Mouse (Mus musculus) C2C12 (cell line): ENCODE data around the gene Fam71b. TPM values are rescaled to one million over a fixed set of nuclear protein-coding genes. Genes with fewer than 3 reads are reported as not detected.

ENCODE experiments used
- H3K27me3 ChIP-seq: one replicate; pipeline ENCODE4 v1.6.1; 2011; ENCODE audit not compliant: control insufficient read depth, insufficient read depth, insufficient read length
- H3K36me3 ChIP-seq: one replicate; pipeline ENCODE4 v1.6.1; 2011; ENCODE audit not compliant: control insufficient read depth, insufficient read depth
- H3K4me3 ChIP-seq: one replicate; pipeline ENCODE4 v1.5.1; 2011; ENCODE audit warnings: mild to moderate bottlenecking, control low read depth; ENCODE audit not compliant: poor library complexity, insufficient read depth, severe bottlenecking
- H3K79me2 ChIP-seq: one replicate; pipeline ENCODE4 v1.6.1; 2011; ENCODE audit not compliant: control insufficient read depth, insufficient read depth
- H3K79me3 ChIP-seq: one replicate; pipeline ENCODE4 v1.6.1; 2011; ENCODE audit warnings: low read depth, control low read depth
- H3ac ChIP-seq: one replicate; pipeline ENCODE3; 2011; ENCODE audit warnings: low read depth; ENCODE audit not compliant: control insufficient read depth, insufficient read length
- CEBPB ChIP-seq: IDR thresholded peaks from one replicate; pipeline ENCODE4 v1.6.1; 2011; ENCODE audit warnings: low read depth, mild to moderate bottlenecking, control low read depth, moderate library complexity
- CTCF ChIP-seq: IDR thresholded peaks from one replicate; pipeline ENCODE4 v1.5.1; 2011; ENCODE audit not compliant: control insufficient read depth, insufficient read depth, insufficient read length
- FOSL1 ChIP-seq: IDR thresholded peaks from one replicate; pipeline ENCODE4 v1.8.0; 2011; ENCODE audit warnings: mild to moderate bottlenecking, low read length; ENCODE audit not compliant: poor library complexity, insufficient read depth, severe bottlenecking
- MAX ChIP-seq: IDR thresholded peaks from one replicate; pipeline ENCODE4 v1.6.1; 2011; ENCODE audit warnings: mild to moderate bottlenecking, control low read depth
- MYOD1 ChIP-seq: IDR thresholded peaks from one replicate; pipeline ENCODE4 v1.6.1; 2011; ENCODE audit warnings: low read depth; ENCODE audit not compliant: control insufficient read depth, insufficient read length
- MYOG ChIP-seq: IDR thresholded peaks from one replicate; pipeline ENCODE4 v1.6.1; 2011; ENCODE audit not compliant: control insufficient read depth, insufficient read length; ENCODE audit errors: extremely low read depth
- USF1 ChIP-seq: IDR thresholded peaks from one replicate; pipeline ENCODE4 v1.6.1; 2011; ENCODE audit warnings: low read depth, mild to moderate bottlenecking, control low read depth, moderate library complexity
- polyA plus RNA-seq: library from polyadenylated mRNA; unstranded; fragments of >200 nt; fragmentation: generic; extraction: Trizol; gene quantifications from one replicate; pipeline ENCODE4 v1.2.1, GENCODE M21; 2012; ENCODE audit warnings: missing spikeins

Gene Fam71b
- polyA plus RNA-seq, 1 experiment, result 0.20 TPM

DNA sequence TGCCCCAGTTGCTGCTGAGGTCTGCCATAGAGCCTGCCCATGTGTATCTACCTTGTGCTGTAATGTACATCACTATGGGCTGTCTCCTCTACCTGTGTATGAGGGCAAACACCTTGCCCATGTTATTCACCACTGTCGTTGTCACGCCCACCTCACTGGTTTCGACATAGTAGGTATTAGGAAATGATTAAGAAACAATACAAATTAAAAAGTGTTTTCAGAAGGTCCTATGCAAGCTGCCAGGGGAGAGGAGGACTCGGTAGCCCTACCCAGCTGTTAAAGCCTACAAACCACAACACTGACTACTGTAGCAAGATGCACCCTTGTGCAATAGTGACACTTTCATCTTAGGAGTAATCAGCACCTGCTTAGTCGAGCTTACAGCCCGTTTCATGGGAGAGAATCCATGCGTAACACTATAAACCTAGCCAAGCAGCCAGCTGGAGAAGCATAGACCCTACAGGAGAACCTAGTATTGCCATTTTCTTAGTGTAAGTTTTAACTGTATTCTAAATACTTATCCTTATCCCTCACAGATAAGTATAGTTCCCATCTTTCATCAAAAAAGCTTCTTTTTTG is 16.2 kb upstream of the Fam71b start:
- no peaks in the 10 kb centered on the region for H3K27me3 ChIP-seq
- TF ChIP-seq FOSL1 (no peak), MAX (no peak), MYOG (no peak), CEBPB (no peak), USF1 (no peak), CTCF (no peak), MYOD1 (no peak)
- H3K36me3 ChIP-seq, result no peaks in the 10 kb centered on the region
- H3K4me3 ChIP-seq, result no peak overlapping the region
- H3K79me2 ChIP-seq, result no peaks in the 10 kb centered on the region
- H3ac ChIP-seq, result no peak overlapping the region
- H3K79me3 ChIP-seq, result no peaks in the 10 kb centered on the region

DNA sequence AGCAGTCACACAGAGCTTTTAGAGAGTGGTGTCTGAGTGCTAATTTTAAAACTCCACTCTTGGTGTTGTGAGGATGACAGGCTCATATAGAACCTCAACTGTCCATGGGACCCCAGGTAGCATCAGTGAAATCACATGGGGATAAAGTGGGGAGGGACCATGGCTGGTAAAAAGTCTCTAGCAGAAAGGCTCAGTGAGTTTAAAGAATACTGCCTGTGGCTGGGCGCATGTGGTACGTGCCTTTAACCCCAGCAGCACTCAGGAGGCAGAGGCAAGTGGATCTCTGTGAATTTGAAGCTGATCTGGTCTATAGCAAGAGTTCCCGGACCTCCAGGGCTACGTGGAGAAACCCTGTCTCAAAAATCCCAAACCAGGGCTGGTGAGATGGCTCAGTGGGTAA is 13.9 kb upstream of the Fam71b start:
- Histone ChIP-seq H3K79me2 (no peaks in the 10 kb centered on the region), H3K27me3 (no peaks in the 10 kb centered on the region), H3ac (no peak overlapping the region), H3K79me3 (no peaks in the 10 kb centered on the region), H3K36me3 (no peaks in the 10 kb centered on the region), H3K4me3 (no peak overlapping the region)
- no peak for TF ChIP-seq MYOD1
- no peak for TF ChIP-seq FOSL1
- no peak for TF ChIP-seq MAX
- TF ChIP-seq CTCF, result no peak
- TF ChIP-seq MYOG, result no peak
- TF ChIP-seq USF1, result no peak
- TF ChIP-seq CEBPB, result no peak

DNA sequence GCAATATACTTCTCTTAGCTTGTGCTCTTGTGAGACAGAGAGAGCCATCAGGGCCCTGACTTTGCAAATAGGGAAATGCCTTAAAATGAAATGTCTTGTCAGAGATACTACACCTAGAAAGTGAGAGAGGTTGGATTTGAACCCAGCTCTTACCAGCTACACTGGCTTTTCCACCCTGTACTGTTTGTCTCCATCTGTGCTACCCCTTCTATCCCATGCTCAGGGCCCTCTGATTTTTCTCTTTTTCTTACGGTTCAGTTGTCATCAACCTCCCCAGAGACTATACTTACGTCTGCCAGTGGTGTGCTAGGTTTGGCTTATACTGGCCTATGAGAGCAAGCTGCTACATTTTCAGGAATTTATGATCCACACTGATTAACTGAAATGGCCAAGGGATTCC is 11.4 kb upstream of the Fam71b start:
- TF ChIP-seq MAX (no peak), MYOG (no peak), USF1 (no peak), CEBPB (no peak), CTCF (no peak), FOSL1 (no peak), MYOD1 (no peak)
- H3K4me3 ChIP-seq, result no peak overlapping the region

DNA sequence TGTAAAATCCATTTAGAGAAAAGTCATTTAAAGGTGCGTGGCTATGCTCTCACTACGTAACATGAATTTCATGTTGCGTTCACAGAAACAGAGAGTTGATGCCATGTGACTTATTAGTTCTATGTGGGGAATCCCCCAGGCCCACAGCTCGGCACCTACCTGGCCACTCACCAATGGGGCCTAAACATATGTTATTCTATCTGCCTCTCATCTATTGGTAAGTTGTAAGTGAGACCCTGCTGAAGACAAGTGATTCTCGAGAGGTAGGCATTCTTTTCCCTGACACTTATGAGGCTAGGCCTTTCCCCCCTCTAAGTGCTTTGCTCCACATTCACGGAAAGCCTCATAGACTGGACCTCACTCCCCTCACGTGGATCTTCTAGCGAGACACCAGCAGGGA is 9.8 kb upstream of the Fam71b start:
- no peaks in the 10 kb centered on the region for H3K36me3 ChIP-seq
- no peak overlapping the region for H3ac ChIP-seq
- no peaks in the 10 kb centered on the region for H3K79me3 ChIP-seq
- TF ChIP-seq MYOG (no peak), MAX (no peak), MYOD1 (no peak), FOSL1 (no peak), CTCF (no peak), CEBPB (no peak), USF1 (no peak)
- no peak overlapping the region for H3K4me3 ChIP-seq
- H3K27me3 ChIP-seq, result no peaks in the 10 kb centered on the region
- H3K79me2 ChIP-seq, result no peaks in the 10 kb centered on the region

More for the DNA sequence above, 11.4 kb upstream of the Fam71b start:
- Histone ChIP-seq H3ac (no peak overlapping the region), H3K79me3 (no peaks in the 10 kb centered on the region), H3K27me3 (no peaks in the 10 kb centered on the region), H3K79me2 (no peaks in the 10 kb centered on the region), H3K36me3 (no peaks in the 10 kb centered on the region)

DNA sequence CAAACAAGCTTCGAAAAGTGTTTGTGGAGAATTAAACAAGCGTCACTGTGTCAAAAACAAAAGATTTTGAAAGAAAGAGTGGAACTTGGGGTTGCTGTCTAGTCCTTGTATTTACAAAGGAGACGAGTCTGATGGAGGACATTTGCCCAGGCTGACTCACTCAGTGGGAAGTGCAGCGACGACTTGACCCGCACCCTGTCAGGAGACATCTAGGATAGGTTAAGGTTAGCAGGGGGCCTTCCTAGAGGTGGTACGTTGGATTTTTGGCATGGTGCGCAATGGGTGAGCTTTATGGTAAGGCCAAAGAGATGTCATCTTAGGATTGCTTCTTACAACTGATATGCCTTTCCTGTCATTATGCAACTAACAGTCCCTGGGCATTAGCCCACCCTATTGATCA is 9.3 kb upstream of the Fam71b start:
- no peaks in the 10 kb centered on the region for H3K36me3 ChIP-seq
- TF ChIP-seq USF1, result no peak
- no peak for TF ChIP-seq CTCF
- TF ChIP-seq MYOG, result no peak
- no peak for TF ChIP-seq FOSL1
- no peak for TF ChIP-seq MAX
- no peak for TF ChIP-seq CEBPB
- TF ChIP-seq MYOD1, result no peak
- H3K79me2 ChIP-seq, result no peaks in the 10 kb centered on the region
- H3K27me3 ChIP-seq, result no peaks in the 10 kb centered on the region
- H3ac ChIP-seq, result no peak overlapping the region
- H3K79me3 ChIP-seq, result no peaks in the 10 kb centered on the region
- no peak overlapping the region for H3K4me3 ChIP-seq

DNA sequence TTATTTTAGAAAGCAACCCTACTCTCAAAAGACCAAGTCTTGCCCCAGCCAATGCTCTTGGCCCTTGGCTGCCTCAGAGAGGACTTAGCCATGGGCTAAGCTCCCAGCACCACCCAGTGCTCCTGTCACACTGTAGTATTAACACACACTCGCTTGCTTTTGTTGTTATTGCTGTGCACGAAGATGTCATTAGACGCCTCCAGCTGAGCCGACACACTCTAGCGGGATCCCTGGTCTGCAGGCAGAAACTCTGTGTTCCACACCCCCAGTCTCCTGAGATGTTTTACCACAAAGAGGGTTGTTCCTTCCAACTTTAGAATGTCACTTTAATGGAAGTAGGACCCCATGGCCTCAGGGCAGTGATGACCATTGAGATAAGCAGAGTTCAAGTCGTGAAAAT is 7.9 kb upstream of the Fam71b start:
- Histone ChIP-seq H3K79me3 (no peaks in the 10 kb centered on the region), H3ac (no peak overlapping the region), H3K79me2 (no peaks in the 10 kb centered on the region), H3K27me3 (no peaks in the 10 kb centered on the region), H3K36me3 (no peaks in the 10 kb centered on the region), H3K4me3 (no peak overlapping the region)
- TF ChIP-seq MYOD1 (no peak), MAX (no peak), CTCF (no peak), MYOG (no peak)
